Mouse (Mus musculus): ENCODE data around the gene Cryba4.

- TF ChIP-seq CTCF (IDR thresholded peaks at IDR 0.05) (no peak), EP300 (IDR thresholded peaks at IDR 0.05) (no peak)
Observed at GRCm38 (mm10) chr5:112243539-112244274, 8.6 kb downstream of the Cryba4 start.

Measured in lung, postnatal 0 days (tissue).